Mouse (Mus musculus): ENCODE measurements around the gene Disp2. TPM values are rescaled to one million over a fixed set of nuclear protein-coding genes. Genes with fewer than 3 reads are reported as not detected.

Gene Disp2
- polyA plus RNA-seq, 1 experiment from 2014 or later, result 2.1 TPM

DNA sequence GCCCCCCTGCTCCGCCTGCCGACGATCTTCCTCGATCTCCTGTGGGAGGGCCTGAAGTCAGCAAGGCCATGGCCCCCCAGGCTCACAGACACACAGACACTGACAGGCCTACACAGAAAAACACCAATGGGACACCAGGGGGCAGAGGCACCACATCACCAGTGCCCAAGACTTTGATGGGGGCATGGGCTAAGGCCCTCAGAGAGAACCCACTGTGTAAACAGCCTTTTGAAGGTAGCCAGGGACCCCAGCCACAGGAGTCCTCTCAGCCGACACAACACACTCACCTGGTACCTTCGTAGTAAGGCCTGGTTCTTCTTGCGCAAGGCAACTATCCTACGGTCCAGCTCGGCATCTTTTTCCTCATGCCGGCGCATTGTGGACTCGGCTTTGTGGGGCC lies 18.2 kb upstream of the Disp2 start:
- H3K4me3 ChIP-seq (replicated peaks), result no peak overlapping the region
- H3K4me2 ChIP-seq, result peak overlapping the region; percentile 59
- H3K36me3 ChIP-seq, result no peaks in the 10 kb centered on the region
- H3K9me3 ChIP-seq (replicated peaks), result no peaks in the 10 kb centered on the region
- H3K27ac ChIP-seq, result peak overlapping the region; percentile 90
- 88% methylated on average over 12 of the region's 12 CpGs for WGBS
- peaks cover 42% of the 10 kb centered on the region for H3K27me3 ChIP-seq
- peaks cover 38% of the 10 kb centered on the region for H3K4me1 ChIP-seq
- no peak overlapping the region for H3K9ac ChIP-seq
- ATAC-seq (replicated peaks; ENCODE audit: low FRiP score), result no peak

DNA sequence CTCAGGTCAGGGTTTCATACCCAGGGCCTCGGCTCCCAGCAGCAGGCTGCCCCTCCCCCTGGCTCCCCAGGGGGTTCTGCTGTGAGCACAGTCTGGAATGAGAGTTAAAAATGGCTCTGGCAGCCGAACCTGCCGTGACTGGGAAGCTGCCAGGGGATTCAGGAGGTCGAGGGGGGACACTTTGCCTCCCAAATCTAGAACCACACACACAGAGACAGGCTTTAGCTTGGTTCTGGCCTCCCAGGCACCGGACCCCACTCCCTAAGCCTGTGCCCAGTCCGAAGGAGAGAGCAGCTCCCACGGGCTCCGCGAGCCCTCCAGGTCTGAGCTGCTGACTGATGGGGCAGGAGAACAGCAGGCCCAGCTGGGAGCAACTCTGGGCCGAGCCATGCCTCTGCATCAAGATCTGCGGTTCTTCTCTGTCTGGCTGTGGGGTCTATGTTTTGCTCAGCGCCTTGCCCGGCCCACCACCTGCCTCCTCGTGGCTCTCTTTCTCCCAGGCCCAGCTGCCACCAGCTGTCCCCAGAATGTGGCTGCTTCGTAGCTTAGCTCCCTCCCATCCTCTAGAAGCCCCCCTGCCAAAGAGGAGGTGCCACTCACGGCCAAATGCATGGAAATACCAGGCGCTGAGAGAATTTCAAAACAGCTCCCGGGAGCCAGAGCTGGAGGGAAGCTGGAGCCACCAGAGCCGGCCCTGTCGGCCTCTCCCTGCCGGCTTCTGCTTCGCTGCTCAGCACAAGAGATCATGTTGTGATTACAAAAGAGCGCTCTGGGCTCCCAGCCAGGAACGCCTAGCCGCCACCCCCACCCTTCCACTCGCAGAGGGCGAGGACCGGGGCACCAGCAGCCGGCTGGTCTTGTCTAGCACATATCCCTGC lies 17.4 kb upstream of the Disp2 start, which contains the start of gene Ccdc9b:
Ccdc9b (minus strand) TSS at position 756 of the 878 bp plus-strand sequence.
- peaks cover 42% of the 10 kb centered on the region for H3K27me3 ChIP-seq
- H3K27ac ChIP-seq, result peak within 1 kb of the TSS; percentile 90
- peaks cover 38% of the 10 kb centered on the region for H3K4me1 ChIP-seq
- WGBS, result 9% methylated on average over 29 of the region's 29 CpGs
- H3K4me2 ChIP-seq, result peak within 1 kb of the TSS; percentile 59
- peak; percentile 79 for ATAC-seq (replicated peaks; ENCODE audit: low FRiP score)
- H3K9me3 ChIP-seq (replicated peaks), result no peaks in the 10 kb centered on the region
- H3K4me3 ChIP-seq (replicated peaks), result peak within 1 kb of the TSS; percentile 29
- H3K9ac ChIP-seq, result peak within 1 kb of the TSS; percentile 38
- H3K36me3 ChIP-seq, result no peaks in the 10 kb centered on the region

GRCm38 (mm10) chr2:118762784-118763148 lies 16.8 kb upstream of the Disp2 start:
- Histone ChIP-seq H3K9ac (no peak overlapping the region; the same call in 1 of the 2 replicates), H3K4me1 (peaks cover 38% of the 10 kb centered on the region), H3K4me3 (replicated peaks) (peak overlapping the region; percentile 29), H3K9me3 (replicated peaks) (no peaks in the 10 kb centered on the region), H3K4me2 (peak overlapping the region; percentile 59), H3K27ac (peak overlapping the region; percentile 90), H3K36me3 (no peaks in the 10 kb centered on the region), H3K27me3 (peaks cover 37% of the 10 kb centered on the region)
- ATAC-seq (replicated peaks; ENCODE audit: low FRiP score), result no peak; the same call in 1 of the 2 replicates
- WGBS, result 7% methylated on average over 10 of the region's 10 CpGs

GRCm38 (mm10) chr2:118763469-118763868 lies 16.1 kb upstream of the Disp2 start:
- H3K4me2 ChIP-seq, result no peak overlapping the region
- H3K27ac ChIP-seq, result peak overlapping the region; percentile 90; the same call in 1 of the 2 replicates
- no peak overlapping the region for H3K9ac ChIP-seq
- no peaks in the 10 kb centered on the region for H3K36me3 ChIP-seq
- ATAC-seq (replicated peaks; ENCODE audit: low FRiP score), result no peak
- WGBS, result 68% methylated on average over 7 of the region's 7 CpGs
- no peak overlapping the region for H3K4me3 ChIP-seq (replicated peaks)
- H3K4me1 ChIP-seq, result peaks cover 38% of the 10 kb centered on the region
- H3K27me3 ChIP-seq, result peaks cover 30% of the 10 kb centered on the region
- no peaks in the 10 kb centered on the region for H3K9me3 ChIP-seq (replicated peaks)

DNA sequence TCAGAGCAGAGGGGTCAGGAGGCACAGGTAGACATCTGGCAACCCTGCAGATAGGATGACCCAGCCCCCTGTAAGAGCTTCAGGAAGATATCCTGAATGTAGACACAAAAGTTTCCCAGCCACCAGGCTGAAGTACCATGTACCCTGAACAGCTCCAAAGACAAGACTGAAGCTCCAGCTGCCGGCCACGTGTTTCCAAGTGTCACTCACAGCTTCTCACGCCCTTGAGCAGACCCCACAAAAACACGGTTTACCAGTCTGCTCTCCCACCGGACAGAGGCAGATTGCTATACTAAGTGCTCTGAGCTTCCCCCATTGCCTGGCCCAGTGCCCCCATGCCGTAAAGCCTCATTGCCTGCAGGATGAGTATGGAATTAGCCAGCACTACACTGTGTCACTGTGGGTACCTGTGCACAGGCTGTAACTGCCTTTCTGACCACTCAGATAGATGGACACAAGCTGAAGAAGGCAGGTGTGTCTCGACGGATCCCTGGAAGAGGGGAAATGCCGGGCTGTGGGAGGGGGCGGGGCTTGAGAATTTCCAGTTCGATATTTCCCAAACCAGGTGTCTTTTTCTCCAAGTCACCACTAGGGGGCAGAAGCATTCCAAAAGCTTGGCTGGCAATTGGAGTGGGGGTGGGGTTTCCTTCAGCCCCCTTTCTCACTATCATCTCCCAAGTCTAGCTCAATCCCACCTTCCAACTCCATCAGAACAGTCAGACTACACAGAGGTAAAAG lies 15.3 kb upstream of the Disp2 start:
- Histone ChIP-seq H3K27me3 (peaks cover 25% of the 10 kb centered on the region), H3K27ac (no peak overlapping the region), H3K4me1 (peaks cover 38% of the 10 kb centered on the region), H3K36me3 (no peaks in the 10 kb centered on the region), H3K9me3 (replicated peaks) (no peaks in the 10 kb centered on the region), H3K4me3 (replicated peaks) (no peak overlapping the region), H3K4me2 (peak overlapping the region; percentile 27; the same call in 1 of the 2 replicates), H3K9ac (no peak overlapping the region)
- ATAC-seq (replicated peaks; ENCODE audit: low FRiP score), result no peak
- 20% methylated on average over 11 of the region's 11 CpGs for WGBS

GRCm38 (mm10) chr2:118764875-118765274 lies 14.6 kb upstream of the Disp2 start:
- no peaks in the 10 kb centered on the region for H3K36me3 ChIP-seq
- no peak overlapping the region for H3K27ac ChIP-seq
- no peak overlapping the region for H3K4me3 ChIP-seq (replicated peaks)
- no peaks in the 10 kb centered on the region for H3K9me3 ChIP-seq (replicated peaks)
- WGBS, result 84% methylated on average over 5 of the region's 5 CpGs
- no peak overlapping the region for H3K9ac ChIP-seq
- peaks cover 38% of the 10 kb centered on the region for H3K4me1 ChIP-seq
- no peak for ATAC-seq (replicated peaks; ENCODE audit: low FRiP score)
- H3K27me3 ChIP-seq, result peaks cover 21% of the 10 kb centered on the region
- no peak overlapping the region for H3K4me2 ChIP-seq

- peaks cover 7% of the 10 kb centered on the region; the same call in 1 of the 2 replicates for H3K27me3 ChIP-seq
- H3K9ac ChIP-seq, result no peak overlapping the region
- no peak for ATAC-seq (replicated peaks; ENCODE audit: low FRiP score)
- 76% methylated on average over 10 of the region's 10 CpGs for WGBS
- no peaks in the 10 kb centered on the region for H3K9me3 ChIP-seq (replicated peaks)
- peaks cover 32% of the 10 kb centered on the region for H3K4me1 ChIP-seq
- H3K36me3 ChIP-seq, result no peaks in the 10 kb centered on the region
- no peak overlapping the region for H3K4me3 ChIP-seq (replicated peaks)
- no peak overlapping the region for H3K4me2 ChIP-seq
- no peak overlapping the region for H3K27ac ChIP-seq
Observed at GRCm38 (mm10) chr2:118766041-118767033, 13.2 kb upstream of the Disp2 start.

GRCm38 (mm10) chr2:118772158-118772874 lies 7.2 kb upstream of the Disp2 start, which contains the start of gene Phgr1:
Gene Phgr1 (plus strand): TSS chr2:118772769.
- Histone ChIP-seq H3K9ac (no peak within 1 kb of the TSS), H3K36me3 (no peaks in the 10 kb centered on the region), H3K4me1 (no peaks in the 10 kb centered on the region), H3K27me3 (0 out of 2 replicates have a peak, but pooled peaks cover 9% of the 10 kb centered on the region), H3K9me3 (replicated peaks) (no peaks in the 10 kb centered on the region), H3K27ac (no peak within 1 kb of the TSS), H3K4me2 (no peak within 1 kb of the TSS), H3K4me3 (replicated peaks) (no peak within 1 kb of the TSS)
- WGBS, result 69% methylated on average over 6 of the region's 6 CpGs
- no peak for ATAC-seq (replicated peaks; ENCODE audit: low FRiP score)

- no peak for ATAC-seq (replicated peaks; ENCODE audit: low FRiP score)
- 92% methylated on average over 2 of the region's 2 CpGs for WGBS
Observed at GRCm38 (mm10) chr2:118774536-118774935, 5.0 kb upstream of the Disp2 start.

DNA sequence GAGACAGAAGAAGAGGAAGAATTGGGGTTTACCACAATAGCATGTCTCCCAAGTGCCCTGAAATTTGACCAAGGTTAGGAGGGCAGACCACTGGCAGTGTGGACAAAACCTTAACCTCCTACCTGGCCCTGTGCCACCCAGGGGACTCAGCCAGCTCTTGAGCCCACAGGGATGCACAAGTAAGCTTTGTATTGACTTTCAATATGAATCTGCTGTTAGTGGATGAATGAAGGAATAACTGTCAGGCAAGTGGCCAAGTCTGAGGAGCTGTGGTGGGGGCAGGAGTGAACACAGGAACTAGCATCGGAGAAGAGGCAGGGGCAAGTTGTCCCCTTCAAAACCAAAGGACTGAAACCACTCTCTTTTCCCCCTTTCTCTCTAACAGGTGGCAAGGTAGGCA lies 4.1 kb upstream of the Disp2 start:
- Histone ChIP-seq H3K27ac (no peak overlapping the region), H3K27me3 (peaks cover 21% of the 10 kb centered on the region)
- 61% methylated on average over 1 of the region's 1 CpGs for WGBS

More at GRCm38 (mm10) chr2:118774536-118774935, 5.0 kb upstream of the Disp2 start:
- Histone ChIP-seq H3K4me1 (peaks cover 7% of the 10 kb centered on the region), H3K9ac (no peak overlapping the region), H3K27ac (no peak overlapping the region), H3K4me3 (replicated peaks) (no peak overlapping the region), H3K27me3 (peaks cover 14% of the 10 kb centered on the region; the same call in 1 of the 2 replicates), H3K9me3 (replicated peaks) (no peaks in the 10 kb centered on the region), H3K4me2 (no peak overlapping the region), H3K36me3 (no peaks in the 10 kb centered on the region)

DNA sequence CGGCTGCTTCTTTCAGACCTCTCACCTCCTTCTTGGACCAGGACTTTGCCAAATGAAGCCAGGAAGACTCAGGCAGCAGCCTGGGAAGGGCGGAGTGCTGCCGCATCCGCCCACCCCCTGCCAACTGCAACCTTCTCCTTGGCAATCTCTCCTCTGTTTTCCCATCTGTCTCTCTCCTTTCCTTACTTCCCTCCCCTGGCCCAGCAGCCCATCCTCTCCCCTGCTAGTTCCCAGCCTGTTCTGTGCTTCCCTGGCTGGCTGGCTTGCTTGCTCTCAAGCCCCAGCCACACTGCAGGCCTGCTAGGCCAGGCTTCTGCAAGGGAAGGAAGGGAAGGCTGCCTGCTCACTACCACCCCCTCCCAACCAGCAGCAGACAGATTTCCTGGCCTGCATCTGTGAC lies 3.7 kb upstream of the Disp2 start:
- Histone ChIP-seq H3K27me3 (peaks cover 23% of the 10 kb centered on the region), H3K4me2 (no peak overlapping the region), H3K9me3 (replicated peaks) (no peaks in the 10 kb centered on the region), H3K27ac (no peak overlapping the region), H3K4me1 (peaks cover 11% of the 10 kb centered on the region), H3K9ac (no peak overlapping the region), H3K36me3 (no peaks in the 10 kb centered on the region), H3K4me3 (replicated peaks) (no peak overlapping the region)
- no peak for ATAC-seq (replicated peaks; ENCODE audit: low FRiP score)
- WGBS, result 47% methylated on average over 3 of the region's 4 CpGs

More for the DNA sequence above, 4.1 kb upstream of the Disp2 start:
- no peaks in the 10 kb centered on the region for H3K36me3 ChIP-seq
- ATAC-seq (replicated peaks; ENCODE audit: low FRiP score), result no peak
- no peak overlapping the region for H3K4me2 ChIP-seq
- no peak overlapping the region for H3K9ac ChIP-seq
- H3K4me3 ChIP-seq (replicated peaks), result no peak overlapping the region
- no peaks in the 10 kb centered on the region for H3K9me3 ChIP-seq (replicated peaks)
- H3K4me1 ChIP-seq, result peaks cover 11% of the 10 kb centered on the region
